Mouse (Mus musculus): Measurements from ENCODE around the gene Rgs13.
"Not testable (repeated sequence)": the region's sequence is repeated elsewhere in the genome, so short reads cannot be mapped to it uniquely, and the experiment has no call there.

Gene Rgs13

DNA sequence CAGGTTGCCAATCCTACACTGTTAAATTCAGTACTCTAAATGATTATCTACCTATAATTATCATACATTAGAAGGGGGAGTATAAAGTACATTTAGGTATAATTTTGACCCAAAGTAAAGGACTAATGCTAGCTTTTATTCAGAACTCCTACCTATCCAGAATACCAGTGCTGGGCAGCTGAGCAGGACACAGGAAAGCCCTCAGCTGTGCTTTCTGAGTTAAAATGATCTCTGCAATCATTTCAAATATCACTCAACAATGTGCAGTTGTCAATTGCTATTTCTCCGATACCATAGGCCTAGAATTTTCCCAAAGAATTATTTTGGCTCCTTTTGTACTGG, 25.0 kb downstream of the Rgs13 start:
- DNase-seq (ENCODE audit: low spot score in 2 of 2) = no peak

GRCm38 (mm10) chr1:144151401-144152183, 25.6 kb downstream of the Rgs13 start:
- peak; percentile 32 to 54 for DNase-seq (ENCODE audit: low spot score in 2 of 2)

DNA sequence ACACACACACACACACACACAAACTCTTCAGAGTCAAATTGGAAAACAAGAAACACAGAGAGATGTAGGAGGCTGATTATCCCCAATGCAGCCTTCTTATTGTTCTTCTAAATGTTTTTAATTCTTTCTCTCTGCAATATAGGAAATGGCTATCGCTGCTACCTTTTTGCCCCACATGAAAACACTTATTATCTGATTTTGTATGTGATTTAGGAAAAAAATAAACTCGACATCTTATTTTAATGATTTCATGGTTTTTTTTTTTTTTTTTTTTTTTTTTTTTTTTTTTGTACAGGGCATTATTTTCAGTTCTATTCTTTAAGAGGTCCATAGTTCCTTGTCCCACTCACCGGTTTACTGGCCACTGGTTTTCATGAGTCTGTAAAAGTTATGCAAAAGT, 27.2 kb downstream of the Rgs13 start:
- DNase-seq (ENCODE audit: low spot score in 2 of 2) = no peak

GRCm38 (mm10) chr1:144141398-144141797, 35.8 kb downstream of the Rgs13 start:
- not testable (repeated sequence) for DNase-seq (ENCODE audit: low spot score in 2 of 2)

DNA sequence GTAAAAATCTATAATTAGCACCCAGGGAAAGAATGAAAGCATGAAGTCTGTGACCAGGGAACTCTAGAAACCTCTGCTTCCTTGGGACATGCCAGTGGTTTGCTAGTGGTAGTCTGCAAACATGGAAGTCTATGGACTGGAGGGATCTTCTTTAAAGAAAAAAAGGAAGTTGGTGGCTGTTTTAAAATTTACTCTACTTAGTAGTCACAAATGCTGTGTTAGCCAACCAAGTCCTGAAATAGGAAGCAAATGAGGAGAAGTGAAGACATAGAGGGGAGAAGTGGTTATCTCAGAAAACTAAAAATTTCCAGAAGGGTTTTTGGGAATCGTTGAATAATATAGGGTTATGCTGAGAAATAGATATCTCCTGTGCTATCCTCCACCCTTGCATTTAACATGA, 37.3 kb downstream of the Rgs13 start:
- no peak for DNase-seq (ENCODE audit: low spot score in 2 of 2)

DNA sequence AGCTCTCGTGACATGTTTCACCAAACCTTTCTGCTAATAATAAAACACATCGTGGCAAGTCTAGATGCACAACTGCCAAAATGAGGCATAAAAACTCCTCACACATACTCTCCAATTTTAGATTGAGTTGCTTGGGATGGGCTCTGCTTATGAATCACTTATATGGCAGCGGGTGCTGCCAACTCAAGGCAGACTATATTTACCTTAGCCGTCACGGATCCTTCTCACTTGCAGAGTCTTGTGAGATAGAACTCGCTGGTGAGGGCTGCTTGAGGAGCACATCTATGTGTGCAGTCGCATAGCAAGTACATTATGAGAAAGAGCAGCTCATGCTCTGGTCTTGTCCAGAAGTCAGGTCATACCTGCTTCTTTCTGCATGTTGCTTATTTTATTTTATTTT, 49.2 kb downstream of the Rgs13 start:
- DNase-seq (ENCODE audit: low spot score in 2 of 2) = peak; percentile 57 to 86

- no peak for DNase-seq (ENCODE audit: low spot score in 2 of 2)
Observed at GRCm38 (mm10) chr1:144120042-144120441, 57.1 kb downstream of the Rgs13 start.

DNA sequence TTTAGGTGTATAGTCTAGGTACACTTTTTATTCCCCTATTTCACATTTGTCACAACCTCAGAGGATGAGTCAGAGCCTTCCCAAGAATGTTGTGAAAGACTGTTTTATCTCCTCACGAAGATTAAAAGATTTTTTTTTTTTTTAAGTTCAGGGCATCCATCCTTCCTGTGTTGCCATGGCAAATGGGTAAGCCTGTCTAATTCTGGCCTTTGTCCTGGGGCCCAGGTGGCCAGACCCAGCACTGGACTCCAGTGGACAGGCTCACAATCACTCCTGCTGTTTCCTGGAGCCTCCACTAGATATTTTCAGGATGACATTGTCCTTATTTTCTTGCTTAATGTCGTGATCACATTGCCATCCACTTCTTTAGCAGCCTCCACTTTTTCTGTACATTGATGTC, 57.7 kb downstream of the Rgs13 start:
- no peak for DNase-seq (ENCODE audit: low spot score in 2 of 2)

DNA sequence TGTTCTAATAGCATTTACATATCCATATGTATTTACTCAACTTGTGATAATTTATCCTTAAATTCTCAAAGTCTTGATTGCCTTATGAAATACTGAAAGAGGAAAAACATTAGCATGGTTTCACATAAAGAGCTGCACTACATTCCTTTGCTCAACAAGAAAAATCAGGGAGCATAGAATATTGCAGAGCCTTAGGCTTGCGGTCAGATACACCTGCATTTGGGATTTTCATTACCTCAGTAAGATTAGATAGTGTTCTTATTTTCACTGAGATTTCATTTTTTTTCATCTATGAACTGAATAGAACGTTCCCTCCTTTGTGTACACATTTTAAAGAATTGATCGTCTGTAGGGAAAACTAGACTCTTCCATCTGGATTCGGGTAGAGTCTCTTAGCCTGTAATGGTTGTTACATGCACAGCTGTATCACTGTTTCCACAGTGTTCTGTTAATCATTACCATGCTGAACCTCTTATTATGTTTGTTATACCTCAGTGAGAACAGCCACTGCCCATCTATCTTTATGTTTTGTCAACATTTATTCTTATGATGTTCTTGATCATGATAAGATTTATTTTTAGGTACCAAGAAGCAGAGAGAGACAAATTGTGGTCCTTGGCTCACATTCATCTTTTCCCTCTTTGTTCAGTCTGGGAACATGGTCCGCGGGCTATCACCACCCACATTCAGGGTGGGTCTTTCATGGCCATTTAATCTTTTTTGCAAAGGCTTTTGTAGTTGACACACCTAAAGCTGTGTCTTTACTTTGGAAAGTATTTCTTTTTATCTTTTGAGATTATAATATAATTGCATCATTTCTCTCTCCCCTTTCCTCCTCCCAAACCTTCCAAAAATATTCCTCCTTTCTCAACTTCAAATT, 61.1 kb downstream of the Rgs13 start:
- DNase-seq (ENCODE audit: low spot score in 2 of 2) = no peak

DNA sequence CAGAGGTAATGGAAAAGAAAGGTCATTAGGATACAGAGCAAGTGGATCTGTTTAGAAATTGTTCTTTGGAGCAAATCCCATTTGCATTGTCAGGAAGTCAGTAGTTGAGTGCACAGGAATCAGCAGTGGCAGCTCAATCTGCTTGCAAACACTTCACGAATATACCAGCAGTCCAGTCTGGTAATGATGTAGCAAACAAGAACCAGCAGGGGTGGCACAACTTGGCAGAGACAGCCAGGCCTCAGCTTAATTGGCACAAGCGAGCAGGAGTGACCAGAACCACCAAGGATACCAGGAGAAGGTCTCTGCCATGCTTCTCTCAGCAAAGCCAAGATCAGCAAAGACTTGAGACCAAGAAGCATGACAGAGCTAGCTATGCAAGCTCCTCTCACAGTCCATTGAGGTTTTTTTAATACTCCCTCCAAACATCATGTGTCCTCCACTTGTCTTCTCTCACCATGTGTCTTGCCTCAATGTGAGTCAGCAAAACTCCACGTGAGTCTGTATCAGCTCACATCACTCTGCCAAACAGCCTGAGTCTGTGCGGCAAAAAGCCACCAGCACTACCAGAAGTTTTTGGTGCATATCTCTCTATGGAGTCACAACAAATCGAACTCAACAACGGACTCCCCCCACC, 63.6 kb downstream of the Rgs13 start:
- DNase-seq (ENCODE audit: low spot score in 2 of 2) = no peak

DNA sequence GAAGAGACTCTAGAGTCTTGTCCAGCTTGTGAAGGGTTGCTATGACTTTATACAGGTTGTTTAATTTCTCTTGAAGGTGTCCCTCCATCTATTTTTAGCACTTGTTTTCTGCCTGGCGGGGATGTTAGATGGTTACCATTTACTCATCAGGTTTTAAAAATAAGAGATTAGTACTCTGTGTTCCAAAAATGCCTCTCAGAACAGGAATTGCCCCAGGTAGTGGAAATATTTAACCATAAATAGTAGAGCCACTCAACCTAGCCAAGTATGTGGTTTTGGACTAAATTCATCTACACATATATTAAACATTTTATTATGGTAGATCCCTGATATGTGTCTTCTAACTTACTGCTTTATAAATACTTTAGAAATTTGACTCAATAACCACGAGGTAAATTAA, 64.2 kb downstream of the Rgs13 start:
- no peak for DNase-seq (ENCODE audit: low spot score in 2 of 2)

- no peak for DNase-seq (ENCODE audit: low spot score in 2 of 2)
Observed at GRCm38 (mm10) chr1:144098587-144099258, 78.4 kb downstream of the Rgs13 start.

- no peak for DNase-seq (ENCODE audit: low spot score in 2 of 2)
Observed at GRCm38 (mm10) chr1:144090410-144090809, 86.8 kb downstream of the Rgs13 start.

Data from right cerebral cortex, postnatal 36 days (tissue).